Mouse (Mus musculus) layer of hippocampus, adult 8-10 months (tissue): ENCODE results near the gene Iqcf3. TPM values are rescaled to one million over a fixed set of nuclear protein-coding genes. Genes with fewer than 3 reads are reported as not detected.

Source experiments
- DNase-seq, 2 experiments: peaks; one replicate each; pipeline ENCODE4 v3.0.0; 2022; ENCODE audit warnings: low spot score in 2 of 2
- total RNA-seq, 4 experiments: library from RNA; stranded (reverse); gene quantifications; 2 replicates each; pipeline ENCODE4 v1.2.4; 2022

The Iqcf3 gene
- total RNA-seq, 4 experiments from 2014 or later = not detected

DNA sequence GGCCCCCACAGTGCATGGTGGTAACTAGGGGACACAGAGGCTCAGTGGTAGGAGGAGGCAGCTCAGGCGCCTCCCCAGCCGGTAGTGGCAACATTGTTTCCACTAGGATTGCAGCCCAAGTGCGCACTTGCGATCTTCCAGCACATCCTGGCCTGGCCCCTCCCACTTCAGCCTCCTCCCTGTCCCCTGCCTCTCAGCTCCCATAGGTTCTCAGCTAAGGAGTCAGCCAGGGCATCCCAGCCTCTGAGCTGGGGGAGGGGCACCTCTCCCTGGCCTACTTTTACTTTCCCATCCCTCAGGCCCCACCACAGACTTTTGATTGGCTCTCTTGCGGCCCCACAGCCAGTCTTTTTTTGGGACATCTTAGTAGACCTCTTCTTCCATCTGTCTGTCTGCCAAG is 89.5 kb downstream of the Iqcf3 start:
- peak in 1 of 2 experiments; percentile 60 for DNase-seq

- peak in 1 of 2 experiments; percentile 10 for DNase-seq
Observed at GRCm38 (mm10) chr9:106470991-106471750, 90.3 kb downstream of the Iqcf3 start.

DNA sequence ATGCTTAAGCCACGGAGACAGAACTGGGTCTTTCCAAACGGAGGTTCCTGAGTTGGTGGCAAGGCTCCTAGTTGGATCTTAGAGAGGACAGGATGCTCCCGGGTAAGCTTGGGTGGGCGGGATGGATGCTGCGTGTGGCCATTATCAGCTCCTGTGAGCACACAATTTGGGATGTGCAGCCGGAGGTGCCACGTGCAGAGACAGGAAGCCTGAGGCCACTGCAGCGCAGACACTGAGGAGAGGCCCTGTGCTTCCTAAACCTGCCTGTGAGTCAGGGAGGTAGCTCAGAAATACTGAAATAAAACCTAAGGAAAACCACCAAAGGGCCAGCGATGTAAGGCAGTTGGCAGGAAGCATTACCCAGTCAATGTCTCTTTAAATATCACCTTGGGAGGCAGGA is 91.7 kb downstream of the Iqcf3 start:
- DNase-seq = no peak

DNA sequence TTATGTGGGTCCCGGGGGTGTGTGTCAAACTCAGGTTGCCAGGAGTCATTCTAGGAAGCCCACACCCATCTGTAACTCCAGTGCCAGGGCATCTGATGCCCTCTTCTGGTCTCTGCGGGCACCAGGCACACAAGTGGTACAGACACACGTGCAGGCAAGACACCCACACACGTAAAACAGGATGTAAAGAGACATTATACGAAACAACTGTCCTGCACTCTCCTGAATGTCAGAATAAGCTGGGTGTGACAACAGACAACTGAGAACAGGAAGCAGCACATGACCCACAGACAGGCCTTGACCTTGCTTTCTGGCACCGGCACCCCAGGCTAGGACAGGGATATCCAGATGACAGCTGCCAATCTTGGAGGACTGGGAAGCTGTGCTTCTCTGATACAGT is 92.1 kb downstream of the Iqcf3 start:
- no peak for DNase-seq

GRCm38 (mm10) chr9:106467746-106468145 is 93.7 kb downstream of the Iqcf3 start:
- no peak for DNase-seq

GRCm38 (mm10) chr9:106466721-106467120 is 94.7 kb downstream of the Iqcf3 start:
- DNase-seq = no peak

DNA sequence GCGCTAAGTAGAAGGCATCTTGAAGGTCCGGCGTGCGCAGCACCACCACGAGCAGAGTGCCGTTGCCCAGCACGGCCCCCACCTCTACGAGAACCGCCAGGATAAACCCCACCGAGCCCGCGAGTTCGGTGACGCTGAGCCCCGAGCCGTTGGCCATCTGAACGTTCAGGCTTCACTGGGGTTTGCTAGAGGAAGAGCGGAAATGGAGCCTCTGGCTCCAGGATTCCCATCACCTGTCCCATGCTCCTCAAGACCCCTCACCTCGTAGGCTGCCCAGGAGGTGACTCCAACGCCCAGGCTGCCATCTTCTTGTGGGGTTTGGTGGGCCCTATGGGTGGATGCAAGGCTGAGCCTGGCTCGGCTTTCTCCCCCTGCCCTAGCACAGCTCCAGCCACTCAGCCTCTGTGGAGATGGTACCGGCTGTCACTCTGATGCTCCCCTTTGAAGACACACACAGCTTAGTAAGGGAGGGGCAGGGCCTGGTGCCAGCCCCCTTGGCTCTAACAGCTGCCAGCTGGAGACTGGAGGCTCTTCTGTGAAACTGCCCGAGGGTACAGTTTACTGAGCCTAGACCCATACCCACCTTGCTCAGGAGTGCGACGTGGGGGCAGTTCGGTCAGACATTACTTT is 95.7 kb downstream of the Iqcf3 start, which contains the start of gene Gpr62:
Gpr62 (minus strand) TSS at position 368 of the 630 bp plus-strand sequence.
- peak; percentile 75 to 83 for DNase-seq

- peak; percentile 44 to 75 for DNase-seq
Observed at GRCm38 (mm10) chr9:106464751-106465541, 96.5 kb downstream of the Iqcf3 start.

GRCm38 (mm10) chr9:106463122-106464063 is 98.0 kb downstream of the Iqcf3 start:
- no peak for DNase-seq

DNA sequence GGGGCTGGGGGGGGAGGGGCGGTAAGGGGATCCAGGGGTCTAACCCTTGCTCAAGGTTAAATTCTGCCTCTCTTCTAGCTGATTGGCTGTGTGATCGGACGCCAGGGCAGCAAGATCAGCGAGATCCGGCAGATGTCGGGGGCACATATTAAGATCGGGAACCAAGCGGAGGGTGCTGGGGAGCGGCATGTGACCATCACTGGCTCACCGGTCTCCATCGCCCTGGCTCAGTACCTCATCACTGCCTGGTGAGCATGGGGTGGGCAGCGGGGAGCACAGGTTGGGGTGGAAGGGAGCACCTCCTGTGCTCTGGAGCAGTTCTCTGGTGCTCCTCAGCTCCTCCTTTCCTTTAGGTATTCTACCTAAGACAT is 99.0 kb downstream of the Iqcf3 start:
- DNase-seq = no peak

DNA sequence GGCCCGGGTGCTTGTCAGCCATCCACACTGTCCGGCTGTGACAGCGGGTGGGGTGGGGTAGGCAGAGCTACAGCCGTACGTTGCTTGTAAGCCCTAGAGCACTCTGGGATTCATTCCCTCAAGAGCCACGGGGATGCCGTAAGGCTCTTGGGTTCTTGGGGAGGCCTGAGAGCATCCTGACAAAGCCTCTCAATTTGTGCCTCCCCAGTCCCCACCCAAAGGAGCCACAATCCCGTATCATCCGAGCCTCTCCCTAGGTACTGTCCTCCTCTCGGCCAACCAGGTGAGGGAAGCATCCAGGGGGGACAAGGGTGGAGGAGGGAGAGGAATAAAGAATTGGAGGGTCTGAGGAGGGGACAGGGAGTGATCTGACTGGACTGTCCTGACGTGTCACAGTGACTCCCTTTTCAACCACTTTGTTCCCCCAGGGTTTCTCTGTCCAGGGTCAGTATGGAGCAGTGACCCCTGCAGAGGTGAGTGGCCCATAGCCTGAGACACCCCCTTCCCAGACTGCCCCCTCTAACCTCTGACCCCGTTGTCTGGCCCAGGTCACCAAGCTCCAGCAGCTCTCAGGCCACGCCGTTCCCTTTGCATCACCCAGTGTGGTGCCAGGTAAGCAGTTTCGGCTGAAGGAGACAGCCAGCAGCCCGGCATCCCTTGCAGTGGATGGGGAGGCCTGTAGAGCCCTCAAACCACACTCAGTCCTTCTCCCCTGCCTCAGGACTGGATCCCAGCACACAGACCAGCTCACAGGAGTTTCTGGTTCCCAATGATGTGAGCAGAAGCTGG is 99.6 kb downstream of the Iqcf3 start:
- DNase-seq = no peak

DNA sequence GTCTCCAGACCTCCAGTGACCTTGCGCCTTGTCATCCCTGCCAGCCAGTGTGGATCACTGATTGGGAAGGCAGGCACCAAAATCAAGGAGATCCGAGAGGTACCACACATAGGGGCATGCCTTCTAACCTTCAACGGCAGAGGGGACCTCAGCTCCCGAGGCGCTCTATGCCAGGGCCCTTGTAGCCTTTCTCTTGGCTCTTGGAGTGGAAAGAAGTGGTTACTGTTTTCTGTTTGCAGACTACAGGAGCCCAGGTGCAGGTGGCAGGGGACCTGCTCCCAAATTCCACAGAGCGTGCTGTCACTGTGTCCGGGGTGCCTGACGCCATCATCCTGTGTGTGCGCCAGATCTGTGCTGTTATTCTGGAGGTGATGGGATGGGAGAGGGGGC is 100.4 kb downstream of the Iqcf3 start:
- DNase-seq = no peak

DNA sequence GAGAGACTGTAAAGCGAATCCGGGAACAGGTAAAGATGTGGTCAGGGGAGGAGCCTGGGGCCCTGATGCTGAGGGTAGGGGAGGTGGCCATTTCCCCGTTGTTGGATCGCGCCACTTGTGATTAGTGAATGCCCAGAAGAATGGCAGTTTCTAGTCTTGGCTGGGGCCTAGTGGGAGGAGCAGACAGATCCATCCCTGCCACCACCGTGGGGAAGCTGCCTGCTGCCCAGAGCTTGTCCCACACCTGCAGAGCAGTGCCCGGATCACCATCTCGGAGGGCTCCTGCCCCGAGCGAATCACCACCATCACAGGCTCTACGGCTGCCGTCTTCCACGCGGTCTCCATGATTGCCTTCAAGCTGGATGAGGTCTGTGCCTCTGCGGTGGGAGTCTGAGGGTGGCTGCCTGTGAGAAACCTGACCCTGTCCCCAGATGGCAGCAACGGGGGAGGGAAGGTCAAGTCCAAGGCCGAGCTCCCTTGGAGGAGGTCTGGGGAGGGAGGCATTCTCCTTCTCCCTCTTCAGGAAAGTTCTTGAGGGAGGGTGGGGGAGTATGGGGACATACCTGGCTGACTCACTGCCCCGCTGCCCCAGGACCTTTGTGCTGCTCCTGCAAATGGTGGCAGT is 100.9 kb downstream of the Iqcf3 start:
- DNase-seq = no peak

DNA sequence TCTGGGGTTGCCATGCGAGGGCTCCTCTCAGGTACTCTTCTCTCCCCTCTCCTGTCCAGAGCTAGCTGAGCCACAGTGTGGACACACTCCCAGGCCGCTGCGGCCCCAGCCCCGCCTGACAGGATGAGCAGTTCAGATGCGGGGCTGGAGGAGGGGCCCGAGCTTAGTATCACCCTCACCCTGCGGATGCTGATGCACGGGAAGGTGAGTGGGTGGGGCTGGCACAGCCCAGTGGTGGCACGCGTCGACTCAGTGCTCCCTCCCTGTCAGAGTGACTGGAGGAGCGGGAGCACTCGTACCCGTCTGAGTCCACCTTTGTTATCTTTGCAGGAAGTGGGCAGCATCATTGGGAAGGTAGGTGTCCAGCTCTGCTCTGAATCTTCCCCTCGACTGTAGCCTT is 101.5 kb downstream of the Iqcf3 start:
- no peak for DNase-seq

DNA sequence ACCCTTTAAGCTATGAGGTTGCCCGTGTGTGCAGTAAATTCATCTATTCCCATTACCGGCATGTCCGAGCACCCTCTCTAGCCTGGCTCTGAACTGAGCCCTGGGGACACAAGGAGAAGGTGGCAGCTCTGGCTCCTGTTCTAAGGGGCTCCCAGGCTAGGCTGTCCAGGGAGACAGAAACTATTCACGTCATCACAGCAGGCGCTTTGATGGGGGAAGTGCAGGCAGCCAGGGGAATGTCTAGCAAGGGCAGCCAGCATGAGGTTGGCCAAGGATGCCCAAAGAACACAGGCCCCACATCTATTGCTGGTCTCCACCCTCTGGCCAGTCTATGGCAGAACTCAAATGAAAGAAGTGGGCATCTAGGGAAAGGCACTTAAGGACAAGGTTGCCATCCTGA is 103.5 kb downstream of the Iqcf3 start:
- no peak for DNase-seq

- DNase-seq = no peak
Observed at GRCm38 (mm10) chr9:106457163-106457559, 104.3 kb downstream of the Iqcf3 start.

DNA sequence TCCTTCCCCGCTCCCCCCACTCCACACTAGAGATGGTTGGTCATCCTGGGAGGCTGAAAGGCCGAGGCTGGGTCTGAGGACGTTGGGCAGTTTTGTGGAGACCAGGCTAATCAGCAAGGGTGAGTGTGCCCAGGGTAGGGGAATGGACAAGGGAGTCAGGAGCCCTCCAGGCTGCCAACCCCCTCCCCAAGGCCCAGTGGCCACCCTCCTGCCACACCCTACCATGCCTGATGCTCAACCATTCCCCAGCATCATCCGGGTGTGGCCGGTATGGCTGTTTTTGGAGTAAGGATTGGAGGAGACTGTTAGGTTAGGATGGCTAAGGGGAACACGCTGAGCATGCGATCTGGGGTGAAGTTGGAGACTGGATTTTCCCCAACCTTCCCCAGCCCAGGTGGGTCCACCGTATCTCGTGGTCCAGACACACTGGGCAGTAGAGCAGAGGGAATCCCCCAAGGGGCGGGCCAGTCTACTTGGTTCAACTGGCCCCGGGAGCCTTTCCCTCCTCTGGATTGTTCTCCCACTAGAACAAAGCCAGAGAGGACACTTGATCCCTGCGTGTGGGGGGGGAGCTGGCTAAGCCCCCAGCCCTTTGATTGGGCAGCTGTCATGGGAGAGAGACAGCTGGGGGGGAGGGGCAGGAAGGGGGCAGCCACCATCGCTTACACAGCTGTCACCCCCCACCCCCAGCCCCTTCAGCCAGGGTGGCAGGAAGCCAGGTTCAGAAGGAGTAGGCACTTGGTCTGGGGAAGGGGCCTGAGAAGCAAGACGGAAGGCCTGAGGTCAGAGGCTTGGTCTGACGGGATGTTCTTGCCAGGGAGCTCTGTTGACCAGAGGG is 104.9 kb downstream of the Iqcf3 start:
- DNase-seq = no peak

DNA sequence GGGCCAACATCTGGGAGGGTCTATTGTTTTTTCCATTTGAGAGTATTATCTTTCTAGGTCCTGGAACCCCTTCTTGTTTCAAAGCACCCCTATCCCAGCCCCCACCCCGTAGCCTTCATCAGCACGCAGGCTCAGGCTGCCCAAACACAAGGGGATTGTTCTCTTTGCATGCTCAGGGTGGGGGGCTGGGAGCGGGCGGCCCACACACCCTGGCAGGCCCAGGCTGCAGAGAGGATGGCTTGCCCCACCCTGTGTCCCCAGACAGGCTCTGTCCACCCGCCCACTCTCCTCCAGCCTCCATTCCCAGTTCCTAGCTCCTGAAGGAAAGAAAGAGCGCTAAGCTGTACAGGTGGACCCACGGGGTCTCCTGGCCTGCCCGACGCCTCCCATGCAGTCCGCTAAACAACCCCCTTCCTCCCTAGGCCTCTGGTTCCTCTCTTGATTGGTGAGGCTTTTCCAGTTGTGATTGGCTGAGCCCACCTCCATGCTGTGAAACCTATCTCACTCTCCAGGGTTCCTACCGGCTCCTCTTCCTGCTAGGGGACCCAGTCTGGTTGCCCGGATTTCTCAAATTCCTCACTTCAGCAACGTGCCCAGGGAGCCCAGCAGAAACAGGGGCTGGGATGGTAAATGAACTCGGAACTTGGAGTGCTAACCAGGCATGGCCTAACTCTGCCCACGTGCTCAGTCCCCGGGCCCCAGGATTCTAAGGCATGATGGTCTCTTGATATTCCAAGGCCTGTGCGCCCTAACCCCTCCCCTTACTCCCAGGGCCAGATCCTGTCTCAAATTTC is 106.3 kb downstream of the Iqcf3 start:
- DNase-seq = no peak
